Mouse (Mus musculus) C3H10T1/2 (cell line): Measurements from ENCODE around the gene Dact1. TPM values are rescaled to one million over a fixed set of nuclear protein-coding genes. Genes with fewer than 3 reads are reported as not detected.

Experiments
- polyA plus RNA-seq, 2 experiments: library from polyadenylated mRNA; unstranded; fragments of >200 nt; fragmentation: generic; extraction: Trizol; gene quantifications; one replicate each; pipeline ENCODE4 v1.2.1; 2012; ENCODE audit warnings: missing spikeins in 2 of 2

Dact1 gene
- 1 to 10 TPM in 1 of 2 experiments, under 1 TPM in 1; 0.01 to 3.3 TPM for polyA plus RNA-seq

DNA sequence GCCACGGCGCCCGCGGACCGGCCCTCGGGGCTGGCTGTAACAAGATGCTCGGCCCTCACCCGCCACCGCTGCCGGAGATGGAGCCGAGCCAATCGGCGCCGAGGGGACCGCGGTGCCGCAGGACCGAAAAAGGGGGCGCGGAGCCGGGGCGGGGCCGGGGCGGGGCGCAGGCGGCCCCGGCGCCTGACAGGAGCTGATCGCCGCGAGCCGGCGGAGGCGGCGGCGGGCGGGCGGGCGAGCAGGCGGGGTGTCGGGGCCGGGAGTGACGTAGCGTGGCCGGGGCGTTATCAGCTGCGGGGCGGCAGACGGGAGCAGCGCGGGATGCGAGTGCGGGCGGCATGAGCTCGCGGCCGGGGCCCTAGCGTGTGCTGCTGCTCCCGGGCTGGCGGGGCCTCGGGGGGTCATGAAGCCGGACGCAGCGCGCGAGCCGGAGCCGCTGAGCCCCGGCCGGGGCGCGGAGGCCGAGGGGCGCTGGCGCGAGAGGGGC is at the start of gene Dact1:
TSS of gene Dact1 (plus strand) at position 304 of the 487 bp plus-strand sequence.

Other genes with a start within 250 kb of the Dact1 start
- gene Tomm20l, start 198.5 kb upstream of the Dact1 start, polyA plus RNA-seq, result not detected
- 10 to 100 TPM; 16.3 to 16.9 TPM for gene Timm9, start 173.2 kb upstream of the Dact1 start, polyA plus RNA-seq
- 1 to 10 TPM in 1 of 2 experiments, under 1 TPM in 1; 0.26 to 2.5 TPM for gene 2700049A03Rik, start 173.0 kb upstream of the Dact1 start, polyA plus RNA-seq